Mouse (Mus musculus) neural tube, embryonic 12.5 days (tissue): ENCODE data around the gene Ubac1. TPM values are rescaled to one million over a fixed set of nuclear protein-coding genes. Genes with fewer than 3 reads are reported as not detected.

Experiments used
- polyA plus RNA-seq: library from polyadenylated mRNA; unstranded; fragments of >200 nt; fragmentation: Nextera tagmentation; extraction: Ambion mirVana; gene quantifications from 2 replicates; pipeline ENCODE4 v1.2.1, GENCODE M21; 2016

The Ubac1 gene
- polyA plus RNA-seq, 1 experiment from 2014 or later, result 106 TPM

Other genes with a start within 250 kb of the Ubac1 start
- gene Lcn11, start 244.7 kb downstream of the Ubac1 start, polyA plus RNA-seq, result not detected in 2 replicates
- not detected in 2 replicates for gene Gm13539, start 239.5 kb downstream of the Ubac1 start, polyA plus RNA-seq
- gene Glt6d1, start 205.9 kb downstream of the Ubac1 start, polyA plus RNA-seq, result not detected in 2 replicates
- gene Lcn9, start 198.6 kb downstream of the Ubac1 start, polyA plus RNA-seq, result not detected in 2 replicates
- gene Sohlh1, start 174.5 kb downstream of the Ubac1 start, polyA plus RNA-seq, result not detected in 2 replicates
- 4.4 and 5.4 TPM in 2 replicates for gene Kcnt1, start 158.0 kb downstream of the Ubac1 start, polyA plus RNA-seq
- gene Camsap1, start 38.5 kb downstream of the Ubac1 start, polyA plus RNA-seq, result 80.2 and 82.6 TPM in 2 replicates
- 15.0 and 15.2 TPM in 2 replicates for gene Nacc2, start 101.5 kb upstream of the Ubac1 start, polyA plus RNA-seq
- gene Lhx3, start 186.5 kb upstream of the Ubac1 start, polyA plus RNA-seq, result 16.8 and 24.2 TPM in 2 replicates
- gene Qsox2, start 215.8 kb upstream of the Ubac1 start, polyA plus RNA-seq, result 18.4 and 20.6 TPM in 2 replicates